Mouse (Mus musculus) bone marrow, adult 2 months (tissue): ENCODE results near the gene Cemip2.

Experiments
- CTCF ChIP-seq: fragments of 200-500 bp; IDR thresholded peaks from 2 replicates; pipeline ENCODE4 v1.5.1; 2011; ENCODE audit warnings: low read length, control low read depth; ENCODE audit not compliant: control insufficient read depth, insufficient read depth
- POLR2A ChIP-seq: fragments of 200-500 bp; IDR thresholded peaks from 2 replicates; pipeline ENCODE4 v1.6.1; 2011; ENCODE audit warnings: low read depth, mild to moderate bottlenecking, control low read depth, low read length, borderline replicate concordance; ENCODE audit not compliant: control insufficient read depth

- TF ChIP-seq CTCF (no peak), POLR2A (no peak)
Observed at GRCm38 (mm10) chr19:21805305-21805704, 27.2 kb downstream of the Cemip2 start.
